Mouse (Mus musculus): ENCODE data around the gene Tfeb.

- no peak for TF ChIP-seq CTCF (conservative IDR thresholded peaks at IDR 0.05; ENCODE audit: insufficient read depth, insufficient read length, low read depth, low read length)
- TF ChIP-seq POLR2A (IDR thresholded peaks at IDR 0.05; ENCODE audit: low read depth, low read length): no peak
These were observed 41.5 kb upstream of the Tfeb start for GRCm38 (mm10) chr17:47695337-47695710.

Data from kidney, adult 2 months (tissue).